Mouse (Mus musculus): ENCODE data around the gene Arhgap15.

DNA sequence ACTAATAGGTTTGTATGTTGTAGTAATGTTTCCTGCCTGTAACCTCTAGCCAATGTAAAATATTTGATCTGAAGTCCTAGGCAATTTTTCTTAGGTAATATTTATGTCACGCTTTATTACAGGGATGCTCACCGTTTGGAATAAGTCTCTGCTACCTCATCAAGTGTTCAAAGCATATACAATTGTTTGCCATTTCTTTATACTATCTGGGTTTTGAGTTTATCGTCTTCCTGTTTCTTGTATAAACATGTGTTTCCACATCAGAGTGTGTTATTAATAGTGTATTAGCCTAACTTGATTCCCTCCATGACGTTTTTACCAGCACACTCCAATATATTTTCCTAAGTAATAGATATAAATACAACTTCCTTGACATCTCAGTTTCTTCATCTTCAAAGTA lies 391.8 kb downstream of the Arhgap15 start:
- no peak for TF ChIP-seq CTCF (IDR thresholded peaks at IDR 0.05)
- no peak for TF ChIP-seq POLR2A (IDR thresholded peaks at IDR 0.05; ENCODE audit: insufficient read depth, low read depth, low read length)

All from heart, adult 2 months (tissue).